Mouse (Mus musculus) CH12.LX (cell line): ENCODE measurements around the gene AA986860. TPM values are rescaled to one million over a fixed set of nuclear protein-coding genes. Genes with fewer than 3 reads are reported as not detected.

Experiments used
- DNase-seq: peaks from one replicate; pipeline ENCODE4 v3.0.0-alpha.2; 2013; ENCODE audit errors: extremely low read depth
- H3K27ac ChIP-seq: 2 replicates; pipeline ENCODE4 v1.5.1; 2012; ENCODE audit warnings: low read depth, mild to moderate bottlenecking, control low read depth, moderate library complexity; ENCODE audit not compliant: insufficient read depth
- H3K27me3 ChIP-seq: replicated peaks from 2 replicates; pipeline ENCODE3; 2012; ENCODE audit warnings: inconsistent platforms
- H3K36me3 ChIP-seq, 2 experiments: replicated peaks in 1 of 2; 2 replicates each; pipeline versions ENCODE3 to v1.6.1; 2012; ENCODE audit warnings: inconsistent platforms in 1 of 2, low read length in 1 of 2, mild to moderate bottlenecking in 1 of 2, mixed read lengths in 1 of 2, moderate library complexity in 1 of 2; ENCODE audit not compliant: control insufficient read depth in 1 of 2, insufficient read depth in 1 of 2
- H3K4me1 ChIP-seq, 2 experiments: 2 replicates each; pipeline ENCODE4 v1.6.1; 2012; ENCODE audit warnings: inconsistent platforms in 1 of 2, moderate library complexity in 1 of 2; ENCODE audit not compliant: insufficient read depth in 2 of 2, control insufficient read depth in 1 of 2
- H3K4me2 ChIP-seq: 2 replicates; pipeline ENCODE4 v1.6.1; 2012; ENCODE audit warnings: low read depth, mild to moderate bottlenecking, control low read depth; ENCODE audit not compliant: poor library complexity, insufficient read depth, severe bottlenecking
- H3K4me3 ChIP-seq, 3 experiments: fragments of 150-350 bp in 1 of 3; sonication (generic) in 1 of 3; replicated peaks in 1 of 3; 2 replicates each; pipeline versions ENCODE3 to v1.5.1; 2011 to 2012; ENCODE audit warnings: low read depth in 2 of 3, low read length in 2 of 3, mild to moderate bottlenecking in 2 of 3, moderate library complexity in 2 of 3, control low read depth in 1 of 3, improper control_type of control experiment in 1 of 3, inconsistent platforms in 1 of 3, mixed read lengths in 1 of 3; ENCODE audit not compliant: poor library complexity in 1 of 3
- H3K79me2 ChIP-seq: replicated peaks from 2 replicates; pipeline ENCODE4 v1.6.1; 2012; ENCODE audit warnings: mild to moderate bottlenecking, moderate library complexity; ENCODE audit not compliant: control insufficient read depth, poor library complexity, insufficient read depth, severe bottlenecking; ENCODE audit errors: extremely low read depth
- H3K9ac ChIP-seq: 2 replicates; pipeline ENCODE4 v1.6.1; 2012; ENCODE audit warnings: low read depth, mild to moderate bottlenecking, control low read depth, moderate library complexity; ENCODE audit not compliant: insufficient read depth
- H3K9me3 ChIP-seq: replicated peaks from 2 replicates; pipeline ENCODE3; 2012; ENCODE audit warnings: low read length, inconsistent platforms, mixed read lengths
- BHLHE40 ChIP-seq: IDR thresholded peaks from 2 replicates; pipeline ENCODE4 v1.6.1; 2011; ENCODE audit warnings: mild to moderate bottlenecking, low read depth, low read length, improper control_type of control experiment
- CTCF ChIP-seq, 2 experiments: IDR thresholded peaks in 1 of 2; conservative IDR thresholded peaks in 1 of 2; 2 replicates each; pipeline ENCODE4 v1.5.1; 2011 to 2012; ENCODE audit warnings: low read depth in 2 of 2, low read length in 2 of 2, improper control_type of control experiment in 1 of 2, inconsistent platforms in 1 of 2, mild to moderate bottlenecking in 1 of 2, moderate library complexity in 1 of 2
- ELF1 ChIP-seq: IDR thresholded peaks from 2 replicates; pipeline ENCODE4 v1.6.1; 2014; ENCODE audit warnings: low read depth, mild to moderate bottlenecking, inconsistent platforms, low read length, improper control_type of control experiment
- EP300 ChIP-seq: IDR thresholded peaks from 2 replicates; pipeline ENCODE4 v1.6.1; 2011; ENCODE audit warnings: low read length, improper control_type of control experiment
- ETS1 ChIP-seq: conservative IDR thresholded peaks from 2 replicates; pipeline ENCODE4 v1.6.1; 2012; ENCODE audit warnings: low read depth, mild to moderate bottlenecking, inconsistent platforms, low read length, improper control_type of control experiment, moderate library complexity
- HCFC1 ChIP-seq: IDR thresholded peaks from 2 replicates; pipeline ENCODE4 v1.6.1; 2012; ENCODE audit warnings: low read depth, mild to moderate bottlenecking, inconsistent platforms, low read length, improper control_type of control experiment
- KAT2A ChIP-seq: IDR thresholded peaks from 2 replicates; pipeline ENCODE4 v1.6.1; 2012; ENCODE audit warnings: low read length, improper control_type of control experiment, inconsistent platforms; ENCODE audit not compliant: insufficient replicate concordance
- MAFK ChIP-seq: IDR thresholded peaks from 2 replicates; pipeline ENCODE4 v1.6.1; 2011; ENCODE audit warnings: low read length, improper control_type of control experiment; ENCODE audit not compliant: insufficient replicate concordance
- MAX ChIP-seq: IDR thresholded peaks from 2 replicates; pipeline ENCODE4 v1.6.1; 2011; ENCODE audit warnings: low read length, improper control_type of control experiment
- MAZ ChIP-seq: IDR thresholded peaks from 2 replicates; pipeline ENCODE4 v1.6.1; 2012; ENCODE audit warnings: low read depth, mild to moderate bottlenecking, inconsistent platforms, low read length, improper control_type of control experiment, moderate library complexity
- MEF2A ChIP-seq: IDR thresholded peaks from 2 replicates; pipeline ENCODE4 v1.6.1; 2014; ENCODE audit warnings: low read depth, mild to moderate bottlenecking, inconsistent platforms, low read length, improper control_type of control experiment, borderline replicate concordance
- MYC ChIP-seq: IDR thresholded peaks from 2 replicates; pipeline ENCODE4 v1.6.1; 2011; ENCODE audit warnings: low read depth, mild to moderate bottlenecking, improper control_type of control experiment, low read length
- NRF1 ChIP-seq: IDR thresholded peaks from 2 replicates; pipeline ENCODE4 v1.6.1; 2014; ENCODE audit warnings: low read depth, mild to moderate bottlenecking, inconsistent platforms, low read length, improper control_type of control experiment, moderate library complexity
- PAX5 ChIP-seq: IDR thresholded peaks from 2 replicates; pipeline ENCODE4 v1.6.1; 2012; ENCODE audit warnings: low read length, inconsistent platforms, mixed read lengths
- POLR2A ChIP-seq: IDR thresholded peaks from 2 replicates; pipeline ENCODE4 v1.6.1; 2011; ENCODE audit warnings: low read depth, mild to moderate bottlenecking, improper control_type of control experiment, low read length
- RAD21 ChIP-seq: IDR thresholded peaks from 2 replicates; pipeline ENCODE4 v1.6.1; 2011; ENCODE audit warnings: low read depth, mild to moderate bottlenecking, low read length, improper control_type of control experiment, moderate library complexity
- RCOR1 ChIP-seq: conservative IDR thresholded peaks from 2 replicates; pipeline ENCODE4 v1.6.1; 2012; ENCODE audit warnings: low read depth, mild to moderate bottlenecking, inconsistent platforms, low read length, improper control_type of control experiment
- USF1 ChIP-seq: IDR thresholded peaks from 2 replicates; pipeline ENCODE4 v1.6.1; 2014; ENCODE audit warnings: low read depth, mild to moderate bottlenecking, inconsistent platforms, low read length, improper control_type of control experiment
- ZC3H11A ChIP-seq: IDR thresholded peaks from 2 replicates; pipeline ENCODE4 v1.6.1; 2012; ENCODE audit warnings: low read depth, mild to moderate bottlenecking, inconsistent platforms, low read length, improper control_type of control experiment
- ZKSCAN1 ChIP-seq: IDR thresholded peaks from 2 replicates; pipeline ENCODE4 v1.6.1; 2012; ENCODE audit warnings: low read depth, inconsistent platforms, low read length, improper control_type of control experiment, borderline replicate concordance
- ZNF384 ChIP-seq: IDR thresholded peaks from 2 replicates; pipeline ENCODE4 v1.6.1; 2012; ENCODE audit warnings: low read depth, low read length, improper control_type of control experiment, inconsistent platforms
- dilution Hi-C: fragments of 300-500 bp; cut with MboI; formaldehyde crosslinking; loops from 2 replicates; pipeline ENCODE4 v1.14.3; 2020; ENCODE audit warnings: low sequenced_read_pairs; ENCODE audit not compliant: extremely low pct_unique_long_range_greater_than_20kb, extremely low pct_ligation_motif_present
- in situ Hi-C: fragments of 300-500 bp; cut with MboI; formaldehyde crosslinking; loops from 3 replicates; pipeline ENCODE4 v1.14.3; 2019; ENCODE audit warnings: low sequenced_read_pairs, low pct_ligation_motif_present, low pct_unique_long_range_greater_than_20kb, mixed read lengths
- polyA plus RNA-seq: library from polyadenylated mRNA; unstranded; fragments of >175 nt; gene quantifications from 2 replicates; pipeline ENCODE4 v1.2.1, GENCODE M21; 2012; ENCODE audit warnings: low read depth; ENCODE audit not compliant: insufficient read length
- total RNA-seq, 2 experiments: library from RNA; depleted of rRNA; stranded (reverse); fragments of 300-350 nt in 1 of 2; fragments of >200 nt in 1 of 2; gene quantifications; 2 replicates each; pipeline ENCODE4 v1.2.3; 2012 to 2014

The AA986860 gene
- total and polyA plus RNA-seq, 3 experiments = 0.25 to 0.61 (median 0.28) TPM

DNA sequence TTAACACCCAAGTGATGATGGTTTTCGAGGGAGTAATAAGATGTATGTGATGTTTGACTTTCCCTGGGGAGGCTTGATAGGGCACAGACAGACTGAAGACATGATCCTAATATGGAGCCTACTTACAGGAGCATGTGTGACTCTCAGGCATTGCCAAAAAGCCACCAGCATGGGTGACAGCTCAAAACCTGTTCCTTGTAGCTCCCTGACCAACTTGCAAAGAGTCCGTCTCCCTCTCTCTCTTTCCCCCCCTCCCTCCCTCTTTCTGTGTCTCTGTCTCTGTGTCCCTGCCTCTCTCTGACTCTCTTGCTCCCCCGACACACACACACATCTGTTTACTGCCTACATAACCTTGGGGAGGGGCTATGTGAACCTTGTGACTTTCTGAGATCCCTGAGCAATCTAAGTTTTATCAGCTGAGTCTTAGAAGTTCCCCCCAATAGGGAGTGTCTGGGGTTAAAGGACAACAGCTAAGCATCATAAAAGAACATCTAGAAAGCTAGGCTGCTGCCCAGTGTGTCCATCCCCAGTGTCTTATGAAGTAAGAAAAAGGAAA, 6.9 kb downstream of the AA986860 start:
- H3K9ac ChIP-seq = no peak overlapping the region
- no peaks in the 10 kb centered on the region for H3K36me3 ChIP-seq
- dilution Hi-C loops = no loop called here
- no peaks in the 10 kb centered on the region for H3K27me3 ChIP-seq
- no peaks in the 10 kb centered on the region for H3K79me2 ChIP-seq
- no peak overlapping the region for H3K27ac ChIP-seq
- H3K4me2 ChIP-seq = no peak overlapping the region
- DNase-seq = no peak
- no peaks in the 10 kb centered on the region for H3K9me3 ChIP-seq
- H3K4me1 ChIP-seq = peaks cover 5 to 40% of the 10 kb centered on the region in 2 experiments; a peak in 3 of 4 replicates
- in situ Hi-C loops = no loop called here
- TF ChIP-seq RAD21 = no peak
- no peak for TF ChIP-seq ZNF384
- TF ChIP-seq POLR2A = no peak
- no peak for TF ChIP-seq EP300
- H3K4me3 ChIP-seq = no peak overlapping the region

GRCm38 (mm10) chr1:130739636-130740035, 7.9 kb downstream of the AA986860 start:
- no peak overlapping the region for H3K4me2 ChIP-seq
- H3K27me3 ChIP-seq = no peaks in the 10 kb centered on the region
- TF ChIP-seq ZKSCAN1 = no peak
- no peak for TF ChIP-seq NRF1
- TF ChIP-seq KAT2A = no peak
- TF ChIP-seq ZC3H11A = no peak
- no peak for TF ChIP-seq BHLHE40
- TF ChIP-seq ETS1 = no peak
- no peak for TF ChIP-seq PAX5
- TF ChIP-seq MEF2A = no peak
- no peak for TF ChIP-seq MAFK
- TF ChIP-seq MAZ = no peak
- no peak for TF ChIP-seq HCFC1
- no peak for TF ChIP-seq RAD21
- TF ChIP-seq CTCF (conservative IDR thresholded peaks at IDR 0.05 in 1 of 2, IDR thresholded peaks at IDR 0.05 in 1 of 2; ENCODE audit: low read depth in 2 of 2, low read length in 2 of 2) = no peak
- TF ChIP-seq USF1 = no peak
- TF ChIP-seq RCOR1 = no peak
- TF ChIP-seq MYC = no peak
- TF ChIP-seq ZNF384 = no peak
- no peak for TF ChIP-seq ELF1
- no peak for TF ChIP-seq MAX
- H3K9me3 ChIP-seq = no peaks in the 10 kb centered on the region
- H3K27ac ChIP-seq = no peak overlapping the region
- H3K36me3 ChIP-seq = no peaks in the 10 kb centered on the region
- peaks cover 5 to 40% of the 10 kb centered on the region in 2 experiments; a peak in 3 of 4 replicates for H3K4me1 ChIP-seq
- in situ Hi-C loops (no loop called here), dilution Hi-C loops (no loop called here)
- H3K9ac ChIP-seq = no peak overlapping the region
- no peaks in the 10 kb centered on the region for H3K79me2 ChIP-seq
- no peak overlapping the region for H3K4me3 ChIP-seq
- DNase-seq = no peak
